In genomic region chr16:13819394-13819743, GRCm38 (mm10) we compare ENCODE assay signal across 8 mouse cellular contexts. TPM values are rescaled to one million over a fixed set of nuclear protein-coding genes. Genes with fewer than 3 reads are reported as not detected.
DNase-seq lines count a peak whose midpoint lies in the region; ATAC-seq and TF ChIP-seq lines count a peak whose summit lies in the region.

No protein-coding gene starts in this region.

- TF ChIP-seq CTCF in cortical plate, adult 2 months (IDR thresholded peaks at IDR 0.05; ENCODE audit: extremely low read depth, insufficient read depth, low read length): no peak
- TF ChIP-seq CTCF in hindbrain, postnatal 0 days (IDR thresholded peaks at IDR 0.05; ENCODE audit: low read depth): no peak
- TF ChIP-seq CTCF in midbrain, postnatal 0 days (IDR thresholded peaks at IDR 0.05): no peak

- H3K27ac ChIP-seq in cortical plate, adult 2 months (ENCODE audit: insufficient read depth, low read length): peak overlapping the region; percentile 30; the same call in 1 of the 2 replicates
- peak overlapping the region; percentile 96 for H3K27ac ChIP-seq in hindbrain, postnatal 0 days
- peak overlapping the region; percentile 97 for H3K27ac ChIP-seq in midbrain, postnatal 0 days (ENCODE audit: low read depth, low read length)

- peaks cover 6% of the 10 kb centered on the region for H3K4me1 ChIP-seq in cortical plate, adult 2 months (ENCODE audit: control insufficient read depth, insufficient read depth, low read length)
- H3K4me1 ChIP-seq in hindbrain, postnatal 0 days (ENCODE audit: insufficient read depth, low read length): peaks cover 13% of the 10 kb centered on the region; the same call in 1 of the 2 replicates
- H3K4me1 ChIP-seq in midbrain, postnatal 0 days (ENCODE audit: insufficient read depth, low read length): peaks cover 6% of the 10 kb centered on the region; the same call in 1 of the 2 replicates

- H3K9ac ChIP-seq in hindbrain, postnatal 0 days (replicated peaks; ENCODE audit: low read length): peak overlapping the region; percentile 89
- peak overlapping the region; percentile 79 for H3K9ac ChIP-seq in midbrain, postnatal 0 days (replicated peaks; ENCODE audit: low read length, poor library complexity, severe bottlenecking)

- intact Hi-C loops in left cerebral cortex, postnatal 25 days (cut with DNase I): no loop called here

- peak; percentile 15 for DNase-seq in layer of hippocampus, adult 9-10 months (ENCODE audit: low spot score)
- DNase-seq in layer of hippocampus, adult 9-11 months: no peak
- no peak for DNase-seq in hindbrain, postnatal 0 days (ENCODE audit: low spot score)
- no peak for DNase-seq in midbrain, postnatal 0 days (ENCODE audit: low spot score)
- DNase-seq in left cerebral cortex, postnatal 25 days (ENCODE audit: low spot score in 2 of 2): no peak
- DNase-seq in natural killer cell, adult 2 months (ENCODE audit: low spot score in 2 of 2): no peak
- DNase-seq in adrenal gland, adult 8-10 months: no peak

- H3K36me3 ChIP-seq in hindbrain, postnatal 0 days (ENCODE audit: insufficient read depth, low read length): peaks cover 7% of the 10 kb centered on the region
- H3K36me3 ChIP-seq in midbrain, postnatal 0 days (ENCODE audit: insufficient read depth, low read length): no peaks in the 10 kb centered on the region

- TF ChIP-seq POLR2A in cortical plate, adult 2 months (IDR thresholded peaks at IDR 0.05; ENCODE audit: extremely low read depth, insufficient read depth, low read length): no peak

- H3K4me2 ChIP-seq in hindbrain, postnatal 0 days (ENCODE audit: low read depth, low read length): peak overlapping the region; percentile 85
- peak overlapping the region; percentile 73 for H3K4me2 ChIP-seq in midbrain, postnatal 0 days (ENCODE audit: low read depth, low read length, poor library complexity, severe bottlenecking)

- peak overlapping the region; percentile 51 for H3K4me3 ChIP-seq in cortical plate, adult 2 months (ENCODE audit: insufficient read depth, low read length)
- peak overlapping the region; percentile 92 for H3K4me3 ChIP-seq in hindbrain, postnatal 0 days (ENCODE audit: low read length)
- peak overlapping the region; percentile 84 for H3K4me3 ChIP-seq in midbrain, postnatal 0 days (ENCODE audit: low read depth, low read length)

- ATAC-seq in hindbrain, postnatal 0 days: peak; percentile 54
- ATAC-seq in midbrain, postnatal 0 days (ENCODE audit: low FRiP score): peak; percentile 33; the same call in 1 of the 2 replicates

- WGBS in hindbrain, postnatal 0 days: under 1% methylated on average over 36 of the region's 36 CpGs
- under 1% methylated on average over 35 of the region's 36 CpGs for WGBS in midbrain, postnatal 0 days

- no peaks in the 10 kb centered on the region for H3K9me3 ChIP-seq in hindbrain, postnatal 0 days (ENCODE audit: low read length)
- H3K9me3 ChIP-seq in midbrain, postnatal 0 days (ENCODE audit: low read length): no peaks in the 10 kb centered on the region

- no peaks in the 10 kb centered on the region for H3K27me3 ChIP-seq in hindbrain, postnatal 0 days (ENCODE audit: insufficient read depth, low read length)
- no peaks in the 10 kb centered on the region for H3K27me3 ChIP-seq in midbrain, postnatal 0 days (ENCODE audit: insufficient read depth, low read length)

RNA-seq across cellular contexts. Expression of gene Ntan1, which starts 0.7 kb away (rescaled TPM):
- 121 TPM in 2 replicates for polyA plus RNA-seq in cortical plate, adult 2 months (2012; rRNA removed)
- total RNA-seq in hindbrain, postnatal 0 days (2014; rRNA removed): 138 and 171 TPM in 2 replicates
- 234 and 243 TPM in 2 replicates for polyA plus RNA-seq in hindbrain, postnatal 0 days (2015; fragmentation: Nextera tagmentation; extraction: Ambion mirVana)
- total RNA-seq in midbrain, postnatal 0 days (2014; rRNA removed): 148 and 162 TPM in 2 replicates
- polyA plus RNA-seq in midbrain, postnatal 0 days (2015; fragmentation: Nextera tagmentation; extraction: Ambion mirVana): 224 and 237 TPM in 2 replicates
- 10 to 100 TPM; 89.9 to 97.1 TPM for total RNA-seq in left cerebral cortex, postnatal 25 days (2021)
- total RNA-seq in adrenal gland, adult 8-10 months (2022): 10 to 100 TPM; 56.4 to 67.5 (median 61.9) TPM

RNA-seq across cellular contexts. Expression of gene Rrn3, which starts 38.9 kb away (rescaled TPM):
- polyA plus RNA-seq in cortical plate, adult 2 months (2012; rRNA removed): 30.0 and 30.3 TPM in 2 replicates
- 73.5 and 83.8 TPM in 2 replicates for total RNA-seq in hindbrain, postnatal 0 days (2014; rRNA removed)
- 74.7 and 77.2 TPM in 2 replicates for polyA plus RNA-seq in hindbrain, postnatal 0 days (2015; fragmentation: Nextera tagmentation; extraction: Ambion mirVana)
- 77.5 and 85.5 TPM in 2 replicates for total RNA-seq in midbrain, postnatal 0 days (2014; rRNA removed)
- polyA plus RNA-seq in midbrain, postnatal 0 days (2015; fragmentation: Nextera tagmentation; extraction: Ambion mirVana): 74.6 and 80.8 TPM in 2 replicates
- total RNA-seq in left cerebral cortex, postnatal 25 days (2021): 10 to 100 TPM; 47.3 to 49.0 TPM
- 10 to 100 TPM; 47.4 to 55.0 (median 50.1) TPM for total RNA-seq in adrenal gland, adult 8-10 months (2022)

Comparison
In these comparisons a context has a peak if more than half of its experiments do, and no peak if none do; other contexts are left out.
1. H3K27ac ChIP-seq: peak in every context shown above with its lines; median percentile 97 in midbrain, postnatal 0 days; 96 in hindbrain, postnatal 0 days; 30 in cortical plate, adult 2 months.